Mouse (Mus musculus) adrenal gland (tissue): ENCODE data around the gene Trit1.

Experiments
- intact Hi-C: fragments of 180-260 bp; cut with DNase I; formaldehyde crosslinking; loops from one replicate; pipeline ENCODE4 v1.15.1; 2025

Trit1 gene

DNA sequence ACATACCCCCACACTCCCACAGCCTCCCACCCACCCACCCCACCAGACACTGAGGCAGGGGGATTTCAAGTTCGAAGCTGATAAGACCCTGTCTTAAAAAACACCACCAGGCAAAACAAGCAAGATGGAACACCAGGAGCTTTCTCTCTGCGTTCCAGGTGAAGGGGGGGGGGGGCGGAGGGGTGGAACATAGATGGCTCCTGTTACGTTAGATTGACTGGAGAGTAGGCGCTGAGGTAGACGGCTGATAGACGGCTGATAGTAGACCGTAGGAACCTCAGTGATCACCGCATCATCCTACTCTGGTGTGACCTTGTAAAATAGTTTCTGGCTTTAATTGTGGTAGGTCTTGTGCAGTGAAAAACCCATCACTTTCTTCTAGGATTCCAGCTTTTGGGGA, 77.5 kb downstream of the Trit1 start:
- intact Hi-C loops, result no loop called here
